Mouse (Mus musculus) right cerebral cortex, postnatal 10 days (tissue): Measurements from ENCODE around the gene Trmt61a.
"Not testable (repeated sequence)": the region's sequence is repeated elsewhere in the genome, so short reads cannot be mapped to it uniquely, and the experiment has no call there.

ENCODE experiments used
- DNase-seq, 2 experiments: peaks; one replicate each; pipeline ENCODE4 v3.0.0; 2021; ENCODE audit warnings: low spot score in 2 of 2

The Trmt61a gene

DNA sequence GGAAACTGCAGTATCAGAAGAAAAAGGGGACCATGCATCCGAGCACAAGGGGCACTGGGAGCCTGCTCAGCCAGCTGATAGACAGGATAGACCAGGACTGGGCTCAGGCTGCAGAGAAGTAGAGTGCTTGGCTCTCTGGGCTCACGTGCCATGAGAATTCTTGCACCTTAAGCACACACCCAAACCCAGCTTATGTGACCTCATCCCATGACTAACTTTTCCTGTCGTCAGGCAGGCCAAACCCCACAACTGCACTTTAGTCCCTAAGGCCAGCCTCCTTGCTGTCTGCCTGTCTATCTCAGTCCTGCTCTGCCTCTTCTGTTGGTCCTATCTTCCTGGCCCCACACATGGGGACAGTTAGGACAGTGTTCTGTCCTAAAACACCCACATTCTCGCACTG is 19.8 kb downstream of the Trmt61a start:
- no peak for DNase-seq

DNA sequence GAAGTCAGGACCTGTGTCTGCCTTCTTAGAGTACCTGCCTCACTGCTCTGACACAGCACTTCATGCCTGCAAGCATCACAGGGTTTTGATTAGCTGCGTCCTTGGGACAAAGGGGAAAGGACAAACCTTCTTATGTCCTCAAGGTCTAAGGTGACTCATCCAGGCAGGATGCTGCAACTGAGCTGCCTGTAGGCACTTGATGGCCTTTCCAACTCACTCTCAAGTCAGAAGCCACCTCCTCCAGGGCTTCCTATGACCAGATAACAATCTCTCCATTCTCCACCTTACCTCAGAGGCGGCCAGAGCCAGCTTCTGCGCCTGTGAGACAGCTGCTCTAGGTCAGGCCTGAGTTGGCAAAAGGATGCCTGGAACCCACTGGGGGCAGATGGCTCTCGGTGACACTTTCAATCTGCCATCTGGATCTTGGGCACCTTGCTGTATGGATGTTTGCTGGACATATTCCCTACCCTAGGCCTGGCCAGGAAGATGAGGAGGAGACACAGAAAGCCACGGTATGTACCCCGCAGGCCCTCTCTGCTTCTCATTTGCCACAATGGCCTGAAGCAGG is 20.5 kb downstream of the Trmt61a start:
- DNase-seq: no peak

- DNase-seq: peak in 1 of 2 experiments; percentile 81
Observed at GRCm38 (mm10) chr12:111699542-111699941, 21.6 kb downstream of the Trmt61a start.

DNA sequence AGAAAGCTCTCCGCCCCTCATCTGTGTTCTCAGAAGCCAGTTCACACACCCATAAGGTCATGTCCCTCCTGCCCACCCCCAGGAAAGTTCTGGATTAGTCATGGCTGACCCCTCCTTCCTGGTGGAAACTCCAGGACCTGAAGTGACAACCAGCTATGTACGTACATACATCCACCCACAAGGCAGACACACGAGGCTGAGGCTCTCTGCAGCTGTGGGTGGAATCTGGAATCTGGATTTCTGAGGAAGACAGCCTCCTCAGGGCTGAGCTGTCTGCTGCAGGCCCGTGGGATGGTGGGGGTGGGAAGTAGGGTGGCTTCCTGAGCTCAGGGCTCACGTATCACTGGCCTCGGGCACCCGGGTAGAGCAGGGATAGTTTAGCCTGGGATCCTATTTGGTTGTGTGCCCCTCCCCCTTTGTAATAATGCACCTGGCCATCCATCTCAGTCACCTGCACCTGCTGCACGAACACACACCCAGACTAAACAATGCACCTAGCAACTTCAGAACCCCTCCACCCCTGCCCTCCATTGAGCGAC is 23.1 kb downstream of the Trmt61a start:
- DNase-seq: no peak

DNA sequence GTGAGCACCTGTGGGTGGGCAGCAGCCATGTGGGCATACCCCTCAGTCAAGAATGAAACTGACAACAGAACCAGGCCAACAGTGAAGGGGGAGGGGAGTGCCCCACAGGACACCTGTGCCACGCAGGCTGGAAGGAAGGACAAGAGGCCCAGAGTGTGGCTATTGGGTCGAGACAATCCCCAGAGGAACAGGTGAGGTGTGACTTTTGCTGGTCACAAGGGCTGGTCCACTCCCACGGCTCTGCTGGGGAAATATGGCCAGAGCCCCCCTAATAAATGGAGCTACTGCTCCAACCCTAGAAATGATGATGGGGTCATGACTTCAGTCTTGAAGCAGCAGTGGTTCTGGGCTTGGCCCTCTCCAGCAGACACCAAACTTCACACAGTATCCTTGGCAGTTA is 25.4 kb downstream of the Trmt61a start:
- DNase-seq: no peak

DNA sequence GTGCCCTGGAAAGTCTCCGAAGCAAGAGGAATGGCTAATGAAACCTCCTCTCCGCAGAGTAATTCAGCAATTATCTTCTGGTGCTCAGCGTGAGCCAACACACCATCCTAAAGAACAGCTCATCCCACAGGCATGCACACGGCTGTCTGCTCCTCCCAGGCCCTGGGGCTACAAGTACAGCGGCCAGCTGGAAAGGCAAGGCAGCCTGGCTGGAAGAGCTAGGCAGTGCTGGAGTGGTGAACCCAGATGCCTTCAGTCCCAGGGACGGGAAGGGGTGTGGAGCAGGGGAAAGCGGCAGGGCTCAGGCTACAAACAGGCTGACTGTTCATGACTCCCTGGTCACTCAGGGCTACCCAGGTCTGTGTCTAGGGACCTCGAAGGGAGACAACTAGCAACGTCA is 26.7 kb downstream of the Trmt61a start:
- DNase-seq: no peak

DNA sequence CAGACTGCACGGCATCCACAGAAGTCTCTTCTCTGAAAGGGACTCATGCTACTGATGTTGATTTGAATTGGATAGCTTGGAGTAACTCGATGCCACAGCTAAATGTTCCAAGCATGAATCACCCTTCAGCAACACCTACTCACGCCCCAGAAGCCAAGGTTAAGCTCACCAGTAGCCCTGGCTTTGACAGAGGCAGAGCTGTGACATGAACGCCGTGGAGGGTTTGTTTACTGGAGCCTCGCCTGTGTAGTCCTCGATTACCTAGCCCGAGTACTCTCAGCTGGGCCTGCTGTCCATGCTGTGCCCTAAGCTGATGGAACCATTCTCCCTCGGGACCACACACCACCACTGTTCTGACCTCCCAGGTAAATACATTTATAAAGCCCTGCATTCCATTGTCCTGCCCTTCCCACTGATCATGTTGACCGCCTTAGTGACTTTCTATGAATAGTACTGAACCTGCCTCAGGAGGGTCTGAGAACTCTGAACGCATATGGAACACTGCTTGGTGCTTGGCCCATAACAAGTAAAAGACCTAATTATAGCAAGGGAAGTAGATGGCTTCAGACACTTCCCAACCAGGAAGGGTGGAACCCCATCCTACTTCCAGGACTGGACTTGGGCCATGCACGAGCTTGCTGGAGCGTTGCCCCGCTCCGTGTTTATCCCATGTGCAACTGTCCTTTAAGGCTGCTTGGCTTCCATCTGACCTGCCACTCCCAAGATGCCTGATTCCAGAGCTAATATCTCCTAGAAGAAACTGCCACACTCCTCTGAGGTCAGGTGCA is 27.5 kb downstream of the Trmt61a start:
- DNase-seq: no peak

DNA sequence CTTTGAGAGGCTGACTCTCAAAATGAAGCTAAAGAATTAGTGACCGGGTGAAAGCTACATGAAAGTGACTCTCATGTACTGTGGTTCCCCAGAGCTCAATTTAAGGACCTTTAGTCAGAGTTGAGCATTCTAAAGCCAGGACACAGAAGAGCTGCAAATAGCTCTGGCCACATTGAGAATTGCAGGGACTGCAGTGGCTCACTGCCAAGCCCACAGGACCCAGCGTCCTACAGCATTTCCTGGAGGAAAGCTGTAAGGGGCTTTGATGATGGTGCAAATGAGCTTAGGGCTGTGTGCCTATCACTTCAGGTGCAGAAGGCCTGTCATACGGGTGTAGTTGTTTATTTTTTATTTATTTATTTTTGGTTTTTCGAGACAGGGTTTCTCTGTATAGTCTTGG is 30.3 kb downstream of the Trmt61a start:
- no peak for DNase-seq

GRCm38 (mm10) chr12:111710091-111710490 is 32.2 kb downstream of the Trmt61a start:
- DNase-seq: no peak

DNA sequence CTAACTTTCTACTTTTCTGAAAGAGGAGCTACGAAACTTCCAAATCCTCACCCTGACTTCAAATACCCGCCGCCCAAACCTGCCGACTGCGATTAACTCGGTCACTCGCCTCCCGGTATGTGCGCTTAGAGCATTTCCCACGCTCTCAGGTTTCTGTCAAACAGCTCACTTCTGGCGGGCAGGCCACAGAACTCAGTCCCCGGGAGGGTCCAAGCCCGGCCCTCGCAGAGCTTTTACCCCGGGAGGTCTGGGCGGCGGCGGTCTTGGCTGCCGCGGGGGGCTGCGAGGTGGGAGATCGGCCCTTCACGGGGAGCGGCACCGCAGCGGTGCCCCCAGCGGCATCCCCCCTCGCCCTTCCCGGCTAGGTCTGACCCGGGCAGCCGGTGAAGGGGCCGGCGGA is 34.6 kb downstream of the Trmt61a start:
- no peak for DNase-seq

- peak; percentile 93 to 94 for DNase-seq
Observed at GRCm38 (mm10) chr12:111713004-111713651, 35.2 kb downstream of the Trmt61a start, which contains the start of the genes Bag5 and Apopt1. Bag5 (minus strand) TSS chr12:111713257. Apopt1 (plus strand) TSS chr12:111713261.

GRCm38 (mm10) chr12:111713880-111714279 is 36.0 kb downstream of the Trmt61a start:
- DNase-seq: not testable (repeated sequence)

DNA sequence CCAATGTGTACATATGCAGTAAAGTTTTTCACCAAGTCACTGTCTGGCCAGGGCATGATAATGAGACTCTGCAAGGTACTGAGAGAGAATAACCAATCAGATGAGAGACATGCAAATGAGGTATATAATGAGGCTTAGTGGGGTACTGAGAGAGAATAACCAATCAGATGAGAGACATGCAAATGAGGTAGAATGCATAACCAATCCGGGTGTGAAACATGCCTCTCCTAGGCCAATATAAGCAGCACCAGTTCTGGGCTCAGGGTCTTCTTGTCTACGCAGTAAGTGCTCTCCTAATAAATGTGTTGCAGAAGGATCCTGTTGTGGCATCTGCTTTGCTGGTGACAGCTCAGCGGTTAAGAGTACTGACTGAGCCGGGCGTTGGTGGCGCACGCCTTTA is 38.6 kb downstream of the Trmt61a start:
- DNase-seq: no peak

GRCm38 (mm10) chr12:111718656-111719055 is 40.8 kb downstream of the Trmt61a start:
- no peak for DNase-seq

- no peak for DNase-seq
Observed at GRCm38 (mm10) chr12:111720222-111720621, 42.3 kb downstream of the Trmt61a start.

GRCm38 (mm10) chr12:111722654-111723053 is 44.7 kb downstream of the Trmt61a start:
- peak in 1 of 2 experiments; percentile 63 for DNase-seq

DNA sequence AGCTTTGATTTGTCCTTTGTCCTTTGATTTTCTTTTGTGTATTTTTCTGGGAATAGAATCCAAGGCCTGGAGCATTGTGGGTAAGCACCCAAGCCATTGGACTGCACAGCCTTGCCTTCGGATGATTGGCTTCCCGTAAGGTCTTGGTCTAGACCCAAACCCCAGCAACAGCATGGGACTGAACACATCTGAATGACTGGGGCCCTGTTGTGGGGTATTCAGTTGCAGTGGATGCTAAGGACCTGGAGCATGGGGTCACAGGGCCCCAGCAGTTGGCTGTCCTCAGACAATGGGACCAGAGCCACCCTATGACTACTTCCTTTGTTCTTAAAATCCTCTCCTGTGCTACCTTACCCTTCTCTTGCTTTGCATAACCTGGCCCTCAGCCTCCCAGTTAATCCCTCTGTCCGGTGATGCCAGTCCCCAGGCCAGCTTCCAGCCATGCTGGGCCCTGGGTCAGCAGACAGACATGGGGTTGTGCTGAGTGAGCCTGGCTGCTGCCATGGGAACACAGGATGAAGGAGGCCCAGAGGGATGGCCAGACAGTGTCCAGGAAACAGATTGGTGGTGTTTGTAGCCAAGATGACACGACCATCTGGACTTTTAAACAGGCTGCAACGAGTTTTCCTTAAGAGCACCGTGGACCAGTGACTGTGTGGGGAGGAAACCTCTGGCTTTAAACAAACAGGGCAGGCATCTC is 46.9 kb downstream of the Trmt61a start:
- no peak for DNase-seq

- peak; percentile 50 to 80 for DNase-seq
Observed at GRCm38 (mm10) chr12:111725338-111726121, 47.6 kb downstream of the Trmt61a start.

GRCm38 (mm10) chr12:111726122-111726463 is 48.2 kb downstream of the Trmt61a start:
- peak; percentile 65 to 76 for DNase-seq

- no peak for DNase-seq
Observed at GRCm38 (mm10) chr12:111727956-111728355, 50.1 kb downstream of the Trmt61a start.
